Mouse (Mus musculus) olfactory bulb, adult 2 months (tissue): Measurements from ENCODE around the gene Wdr17.

ENCODE experiments used
- CTCF ChIP-seq: fragments of 200-500 bp; IDR thresholded peaks from 2 replicates; pipeline ENCODE4 v1.5.1; 2012; ENCODE audit warnings: low read depth, mild to moderate bottlenecking, low read length, moderate library complexity; ENCODE audit not compliant: insufficient read depth
- POLR2A ChIP-seq: fragments of 200-500 bp; IDR thresholded peaks from 2 replicates; pipeline ENCODE4 v1.6.1; 2012; ENCODE audit warnings: mild to moderate bottlenecking, low read depth, low read length, moderate library complexity; ENCODE audit not compliant: insufficient read depth

DNA sequence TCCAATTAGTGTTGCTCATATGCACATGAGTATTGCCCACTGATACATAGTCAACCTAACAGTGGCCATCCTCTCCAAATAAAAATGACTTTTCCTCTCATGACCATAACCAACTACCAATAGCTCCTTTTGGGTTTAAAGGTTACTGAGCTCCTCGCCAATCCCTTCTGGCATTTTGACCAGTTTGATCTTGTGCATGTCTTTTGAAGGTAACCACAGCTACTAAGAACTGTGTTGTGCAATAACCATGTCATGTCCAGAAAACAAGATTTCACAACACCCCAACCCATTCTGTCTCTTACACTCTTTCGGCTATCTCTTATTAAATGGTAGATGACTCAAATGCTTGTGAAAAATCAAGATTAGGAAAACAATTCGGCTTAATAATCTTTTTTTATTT, 38.0 kb upstream of the Wdr17 start:
- TF ChIP-seq CTCF (no peak), POLR2A (no peak)
